Mouse (Mus musculus) heart, postnatal 0 days (tissue): ENCODE measurements around the gene Insc. TPM values are rescaled to one million over a fixed set of nuclear protein-coding genes. Genes with fewer than 3 reads are reported as not detected.

Experiments used
- ATAC-seq: fragments of 200-750 bp; cut with Nextera tagmentation; 2 replicates; pipeline ENCODE4 v1.8.0; 2017; ENCODE audit warnings: low read depth, moderate number of reproducible peaks, moderate library complexity; ENCODE audit not compliant: insufficient read depth
- DNase-seq: peaks from one replicate; pipeline ENCODE4 v3.0.0-alpha.2; 2016; ENCODE audit warnings: low spot score
- H3K27ac ChIP-seq: fragments of 300-500 bp; sonication (generic); 2 replicates; pipeline ENCODE4 v1.5.1; 2014; ENCODE audit warnings: low read depth, mild to moderate bottlenecking
- H3K27me3 ChIP-seq: fragments of 300-500 bp; sonication (generic); 2 replicates; pipeline ENCODE4 v1.6.1; 2014; ENCODE audit warnings: low read length, mixed read lengths; ENCODE audit not compliant: control insufficient read depth, insufficient read depth
- H3K36me3 ChIP-seq: fragments of 300-500 bp; sonication (generic); replicated peaks from 2 replicates; pipeline ENCODE4 v1.6.1; 2014; ENCODE audit warnings: low read length, mixed read lengths; ENCODE audit not compliant: control insufficient read depth, insufficient read depth
- H3K4me1 ChIP-seq: fragments of 300-500 bp; sonication (generic); 2 replicates; pipeline ENCODE4 v1.6.1; 2014; ENCODE audit warnings: antibody characterized with exemption; ENCODE audit not compliant: control insufficient read depth, insufficient read depth
- H3K4me2 ChIP-seq: fragments of 300-500 bp; sonication (generic); 2 replicates; pipeline ENCODE4 v1.6.1; 2014; ENCODE audit warnings: low read depth, mild to moderate bottlenecking, low read length, moderate library complexity
- H3K4me3 ChIP-seq: fragments of 300-500 bp; sonication (generic); 2 replicates; pipeline ENCODE4 v1.5.1; 2014; ENCODE audit warnings: low read depth, low read length
- H3K9ac ChIP-seq: fragments of 300-500 bp; sonication (generic); replicated peaks from 2 replicates; pipeline ENCODE4 v1.6.1; 2014; ENCODE audit warnings: low read depth, low read length, mixed read lengths
- H3K9me3 ChIP-seq: fragments of 300-500 bp; sonication (generic); replicated peaks from 2 replicates; pipeline ENCODE4 v1.6.1; 2016; ENCODE audit warnings: low read length; ENCODE audit not compliant: control insufficient read depth
- CTCF ChIP-seq: IDR thresholded peaks from 2 replicates; pipeline ENCODE4 v1.5.1; 2016; ENCODE audit warnings: antibody characterized with exemption, control low read depth, low read depth
- EP300 ChIP-seq: IDR thresholded peaks from 2 replicates; pipeline ENCODE4 v1.6.1; 2016; ENCODE audit warnings: antibody characterized with exemption, low read depth
- WGBS: fragments of 180-500 bp; shearing (Covaris S2); extraction: QIAGEN DNeasy Blood & Tissue Kit; methylation state at CpG from one replicate; pipeline ENCODE4 v1.1.7; 2014; 5-methylcytosine and 5-hydroxymethylcytosine counted together
- polyA plus RNA-seq: library from polyadenylated mRNA; unstranded; fragments of >200 nt; fragmentation: Nextera tagmentation; extraction: Ambion mirVana; gene quantifications from 2 replicates; pipeline ENCODE4 v1.2.1, GENCODE M21; 2015
- total RNA-seq: library from RNA; depleted of rRNA; stranded (reverse); fragments of >200 nt; gene quantifications from 2 replicates; pipeline ENCODE4 v1.2.3, GENCODE M21; 2014; ENCODE audit warnings: low replicate concordance

Gene Insc
- total and polyA plus RNA-seq, 2 experiments from 2014 or later = 3.2 to 16.8 TPM

DNA sequence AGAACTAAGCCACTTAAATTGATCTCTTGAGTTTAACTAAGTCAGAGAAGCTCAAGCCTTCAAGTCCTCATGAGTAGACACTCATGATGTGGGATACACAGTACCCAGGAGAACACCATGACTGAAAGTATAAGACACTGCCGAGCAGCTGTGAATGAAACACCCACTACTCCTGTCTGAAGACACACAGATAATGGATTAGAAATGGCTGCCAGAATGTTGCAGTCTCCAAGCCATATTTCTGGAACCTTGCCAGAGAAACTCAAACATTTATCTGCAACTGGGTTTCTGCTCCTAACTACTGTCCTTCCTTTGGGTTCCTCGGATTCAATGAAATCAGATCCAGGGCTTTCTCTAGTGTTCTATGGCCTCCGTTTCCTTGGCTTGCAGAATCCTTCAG lies 23.0 kb downstream of the Insc start:
- no peaks in the 10 kb centered on the region for H3K36me3 ChIP-seq
- H3K4me2 ChIP-seq = no peak overlapping the region
- no peak overlapping the region for H3K9ac ChIP-seq
- no peaks in the 10 kb centered on the region for H3K27me3 ChIP-seq
- 59% methylated on average over 3 of the region's 3 CpGs for WGBS
- no peak for TF ChIP-seq EP300
- no peak for TF ChIP-seq CTCF
- no peak overlapping the region for H3K27ac ChIP-seq
- no peak for DNase-seq
- no peaks in the 10 kb centered on the region for H3K9me3 ChIP-seq
- H3K4me3 ChIP-seq = no peak overlapping the region
- ATAC-seq = no peak
- H3K4me1 ChIP-seq = peaks cover 23% of the 10 kb centered on the region

DNA sequence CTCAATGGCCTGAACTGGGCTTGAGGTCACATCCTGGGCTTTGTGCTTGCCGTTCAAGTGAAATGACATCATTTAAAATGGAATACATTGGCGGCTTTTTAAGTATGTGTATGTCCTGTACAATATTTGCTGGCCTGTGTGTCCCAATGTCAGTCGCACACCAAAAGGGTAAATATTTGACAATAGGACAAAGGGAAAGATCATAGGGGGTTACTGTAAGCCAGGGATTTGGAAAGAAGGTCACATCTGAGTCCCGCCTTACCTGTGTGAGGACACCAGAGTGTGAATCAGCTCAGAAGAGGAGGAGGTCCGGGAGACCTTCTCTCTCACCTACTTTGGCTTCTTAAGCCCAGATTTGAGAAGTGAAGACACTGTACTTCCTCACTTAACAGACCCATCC lies 25.0 kb downstream of the Insc start:
- ATAC-seq = no peak
- TF ChIP-seq EP300 = no peak
- TF ChIP-seq CTCF = no peak
- Histone ChIP-seq H3K9me3 (no peaks in the 10 kb centered on the region), H3K36me3 (no peaks in the 10 kb centered on the region), H3K27ac (no peak overlapping the region), H3K9ac (no peak overlapping the region), H3K4me2 (no peak overlapping the region), H3K27me3 (no peaks in the 10 kb centered on the region), H3K4me1 (peaks cover 10% of the 10 kb centered on the region), H3K4me3 (no peak overlapping the region)
- DNase-seq = no peak
- 79% methylated on average over 5 of the region's 5 CpGs for WGBS

DNA sequence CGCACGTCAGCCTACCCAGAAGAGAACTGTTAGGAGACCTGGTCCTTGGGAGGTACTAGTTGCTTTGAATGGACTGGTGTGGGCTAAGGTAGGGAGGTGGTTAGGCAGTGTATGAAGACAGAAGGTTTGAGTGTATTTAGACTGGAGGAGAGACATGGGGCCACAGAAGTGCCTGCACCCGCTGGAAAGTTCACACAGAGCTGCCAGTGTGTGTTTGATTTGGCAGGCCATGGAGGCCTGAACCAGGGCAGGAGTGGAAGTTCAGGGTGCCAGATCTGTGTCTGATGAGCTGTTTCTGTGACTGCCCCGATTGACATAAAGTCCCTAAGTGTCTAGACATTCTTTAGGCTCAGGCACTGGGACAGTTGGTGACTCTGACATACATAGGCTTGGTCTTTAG lies 25.5 kb downstream of the Insc start:
- Histone ChIP-seq H3K27me3 (no peaks in the 10 kb centered on the region), H3K9ac (no peak overlapping the region), H3K4me3 (no peak overlapping the region), H3K27ac (no peak overlapping the region), H3K4me2 (no peak overlapping the region), H3K36me3 (no peaks in the 10 kb centered on the region), H3K4me1 (peaks cover 10% of the 10 kb centered on the region), H3K9me3 (no peaks in the 10 kb centered on the region)
- 84% methylated on average over 4 of the region's 4 CpGs for WGBS
- DNase-seq (no peak), ATAC-seq (no peak)
- no peak for TF ChIP-seq EP300
- TF ChIP-seq CTCF = no peak

DNA sequence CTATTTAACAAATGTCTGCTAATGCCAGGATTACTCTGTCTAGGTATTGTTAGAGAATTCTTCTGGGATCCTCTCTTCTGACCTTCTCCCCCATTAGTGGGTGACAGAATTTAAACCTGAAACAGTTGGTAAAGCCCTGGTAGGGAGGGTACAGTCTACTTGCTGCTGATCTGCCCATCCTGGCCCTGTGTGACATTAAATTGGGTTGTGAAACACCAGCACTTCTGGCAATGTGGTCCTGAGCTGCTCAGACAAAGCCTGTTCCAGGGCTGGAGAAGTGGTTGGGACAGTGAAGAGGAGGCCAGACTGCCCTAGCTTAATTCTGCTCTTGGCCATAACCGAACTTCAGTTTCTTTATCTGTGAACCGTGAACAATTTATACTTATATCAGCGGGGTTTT lies 27.1 kb downstream of the Insc start:
- WGBS = 74% methylated on average over 3 of the region's 3 CpGs
- Histone ChIP-seq H3K9me3 (no peaks in the 10 kb centered on the region), H3K27ac (no peak overlapping the region), H3K4me1 (peaks cover 5% of the 10 kb centered on the region), H3K27me3 (no peaks in the 10 kb centered on the region), H3K4me3 (no peak overlapping the region), H3K9ac (no peak overlapping the region), H3K4me2 (no peak overlapping the region), H3K36me3 (no peaks in the 10 kb centered on the region)
- ATAC-seq (no peak), DNase-seq (no peak)
- TF ChIP-seq CTCF (no peak), EP300 (no peak)

DNA sequence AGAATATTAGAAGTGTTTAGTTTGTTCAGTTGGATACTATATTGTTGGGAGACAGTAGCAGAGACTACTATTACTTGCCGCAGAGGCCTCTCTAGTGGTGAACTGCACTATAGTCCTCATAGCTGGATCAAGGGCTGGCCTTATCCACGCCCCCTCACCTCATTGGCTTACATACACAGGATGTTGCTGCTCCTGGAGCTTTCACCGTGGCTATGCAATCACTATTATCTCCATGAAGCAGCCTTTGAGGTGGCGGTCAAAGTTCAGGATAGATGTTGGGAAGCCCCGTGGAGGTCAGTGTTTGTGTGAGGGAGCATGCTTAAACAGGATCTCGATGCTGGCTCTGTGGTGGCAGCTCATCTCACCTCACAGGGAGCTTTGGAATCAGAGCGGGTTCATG lies 28.3 kb downstream of the Insc start:
- no peak overlapping the region for H3K27ac ChIP-seq
- no peak overlapping the region for H3K4me2 ChIP-seq
- H3K27me3 ChIP-seq = no peaks in the 10 kb centered on the region
- H3K4me1 ChIP-seq = no peaks in the 10 kb centered on the region; the same call in 1 of the 2 replicates
- no peak overlapping the region for H3K4me3 ChIP-seq
- WGBS = 66% methylated on average over 7 of the region's 7 CpGs
- no peak overlapping the region for H3K9ac ChIP-seq
- H3K36me3 ChIP-seq = no peaks in the 10 kb centered on the region
- no peak for ATAC-seq
- TF ChIP-seq EP300 (no peak), CTCF (no peak)
- no peaks in the 10 kb centered on the region for H3K9me3 ChIP-seq
- DNase-seq = no peak

DNA sequence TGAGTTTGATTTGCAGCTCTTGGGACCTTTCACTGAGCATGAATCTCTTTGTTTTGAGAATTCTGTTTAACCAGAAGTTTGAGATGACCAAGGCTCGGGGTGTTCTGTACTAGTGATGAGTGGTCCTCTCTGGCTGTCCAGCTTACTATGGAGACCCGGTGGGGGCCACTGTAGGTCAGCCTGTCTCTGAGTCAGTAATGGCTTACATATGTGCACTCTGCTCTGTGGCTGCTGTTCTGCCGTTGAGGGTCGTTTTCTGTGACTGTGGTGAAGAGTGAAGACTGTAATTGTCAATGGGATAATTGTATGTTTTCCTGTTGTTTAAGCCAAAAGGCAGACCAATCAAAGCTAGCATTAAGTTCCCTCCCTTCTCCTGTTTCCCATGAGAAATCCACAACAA lies 30.3 kb downstream of the Insc start:
- 66% methylated on average over 4 of the region's 4 CpGs for WGBS
- ATAC-seq = no peak
- no peak for DNase-seq
- Histone ChIP-seq H3K9ac (no peak overlapping the region), H3K4me2 (no peak overlapping the region), H3K4me1 (no peaks in the 10 kb centered on the region; the same call in 1 of the 2 replicates), H3K27ac (no peak overlapping the region), H3K9me3 (no peaks in the 10 kb centered on the region), H3K4me3 (no peak overlapping the region), H3K36me3 (no peaks in the 10 kb centered on the region), H3K27me3 (no peaks in the 10 kb centered on the region)
- TF ChIP-seq CTCF (no peak), EP300 (no peak)
